ENCODE assay signal across 9 mouse cellular contexts in genomic region chr9:122687170-122687569, GRCm38 (mm10). TPM values are rescaled to one million over a fixed set of nuclear protein-coding genes. Genes with fewer than 3 reads are reported as not detected.
DNase-seq lines count a peak whose midpoint lies in the region; ATAC-seq lines count a peak whose summit lies in the region.
"Had no signal": no experiment of that assay in that cellular context is flagged by ENCODE, and none has a peak within 500 bp of the region (broad histone marks: within the 10 kb centered on the region; RNA-seq: fewer than 3 reads in every experiment).

No protein-coding gene starts in this region.

- no peak overlapping the region for H3K27ac ChIP-seq in intestine, embryonic 14.5 days (ENCODE audit: low read depth)
- H3K27ac ChIP-seq in intestine, embryonic 15.5 days = no peak overlapping the region
- H3K27ac ChIP-seq: embryonic facial prominence, embryonic 12.5 days had no signal

- no peaks in the 10 kb centered on the region for H3K9me3 ChIP-seq in intestine, embryonic 14.5 days (ENCODE audit: control insufficient read depth, low read length)
- no peaks in the 10 kb centered on the region for H3K9me3 ChIP-seq in intestine, embryonic 15.5 days
- H3K9me3 ChIP-seq: embryonic facial prominence, embryonic 12.5 days had no signal

- no peak overlapping the region for H3K4me2 ChIP-seq in intestine, embryonic 14.5 days (ENCODE audit: low read length)
- no peak overlapping the region for H3K4me2 ChIP-seq in intestine, embryonic 15.5 days (replicated peaks)
- H3K4me2 ChIP-seq: embryonic facial prominence, embryonic 12.5 days had no signal

- no peaks in the 10 kb centered on the region for H3K4me1 ChIP-seq in intestine, embryonic 14.5 days (replicated peaks; ENCODE audit: control insufficient read depth, insufficient read depth, low read length)
- no peaks in the 10 kb centered on the region for H3K4me1 ChIP-seq in intestine, embryonic 15.5 days (replicated peaks)
- H3K4me1 ChIP-seq: embryonic facial prominence, embryonic 12.5 days had no signal

- DNase-seq in CD4-positive, CD25-positive, alpha-beta regulatory T cell, adult 2 months (ENCODE audit: low read depth, low spot score) = peak; percentile 2
- peak; percentile 56 for DNase-seq in intestine, embryonic 14.5 days (ENCODE audit: low spot score)
- peak; percentile 35 for DNase-seq in A20 (ENCODE audit: low read depth, low spot score)
- DNase-seq in induced T-regulatory cell, adult 2 months (ENCODE audit: low read depth) = peak; percentile 2
- peak; percentile 21 for DNase-seq in right cerebral cortex, postnatal 4 days
- no peak for DNase-seq in urinary bladder, postnatal 14 days (ENCODE audit: low spot score)

- no peak overlapping the region for H3K9ac ChIP-seq in intestine, embryonic 14.5 days (ENCODE audit: low read length)
- H3K9ac ChIP-seq in intestine, embryonic 15.5 days = no peak overlapping the region
- H3K9ac ChIP-seq: embryonic facial prominence, embryonic 12.5 days had no signal

- no peaks in the 10 kb centered on the region for H3K27me3 ChIP-seq in intestine, embryonic 14.5 days (replicated peaks; ENCODE audit: control insufficient read depth, insufficient read depth, low read length)
- no peaks in the 10 kb centered on the region for H3K27me3 ChIP-seq in intestine, embryonic 15.5 days (replicated peaks)
- H3K27me3 ChIP-seq: embryonic facial prominence, embryonic 12.5 days had no signal

- ATAC-seq in CD4-positive, CD25-positive, alpha-beta regulatory T cell, adult 4 months = no peak
- ATAC-seq in intestine, embryonic 14.5 days (replicated peaks; ENCODE audit: low FRiP score, low TSS enrichment, low read depth) = no peak
- no peak for ATAC-seq in intestine, embryonic 15.5 days

- no peak overlapping the region for H3K4me3 ChIP-seq in intestine, embryonic 14.5 days (ENCODE audit: low read depth, low read length)
- no peak overlapping the region for H3K4me3 ChIP-seq in intestine, embryonic 15.5 days (replicated peaks)
- H3K4me3 ChIP-seq: embryonic facial prominence, embryonic 12.5 days had no signal

- WGBS in intestine, embryonic 14.5 days = 26% methylated on average over 4 of the region's 4 CpGs
- 27% methylated on average over 4 of the region's 4 CpGs for WGBS in intestine, embryonic 15.5 days

- H3K36me3 ChIP-seq in intestine, embryonic 14.5 days (ENCODE audit: control insufficient read depth, insufficient read depth, low read length) = no peaks in the 10 kb centered on the region
- H3K36me3 ChIP-seq in intestine, embryonic 15.5 days = no peaks in the 10 kb centered on the region
- H3K36me3 ChIP-seq: embryonic facial prominence, embryonic 12.5 days had no signal

RNA-seq across cellular contexts. Expression of gene Topaz1, which starts 60.0 kb away (rescaled TPM):
- not detected for polyA plus RNA-seq in CD4-positive, CD25-positive, alpha-beta regulatory T cell, adult 4 months (2017; shearing (Covaris generic))
- not detected in 2 replicates for polyA plus RNA-seq in intestine, embryonic 14.5 days (2014; fragmentation: Nextera tagmentation; extraction: Ambion mirVana)
- not detected in 2 replicates for polyA plus RNA-seq in intestine, embryonic 15.5 days (2015; fragmentation: Nextera tagmentation; extraction: Ambion mirVana)
- polyA plus RNA-seq: embryonic facial prominence, embryonic 12.5 days had no signal
